Mouse (Mus musculus): ENCODE data around the gene Olfr1251.
"Not testable (repeated sequence)": the region's sequence is repeated elsewhere in the genome, so short reads cannot be mapped to it uniquely, and the experiment has no call there.

Gene Olfr1251

GRCm38 (mm10) chr2:89671836-89672235, at the start of gene Olfr1251:
Olfr1251 (minus strand) TSS chr2:89671936.
- DNase-seq, result no peak

GRCm38 (mm10) chr2:89691980-89692379, 20.2 kb upstream of the Olfr1251 start:
- DNase-seq, result no peak

GRCm38 (mm10) chr2:89661367-89661766, 10.4 kb downstream of the Olfr1251 start, which contains the start of gene Olfr1250:
Olfr1250 (minus strand) TSS chr2:89661467.
- no peak for DNase-seq

GRCm38 (mm10) chr2:89634883-89635282, 36.9 kb downstream of the Olfr1251 start, which contains the start of gene Olfr1249:
Olfr1249 (minus strand) TSS chr2:89634983.
- DNase-seq, result no peak

- DNase-seq, result not testable (repeated sequence)
These were observed 53.6 kb downstream of the Olfr1251 start, which contains the start of gene Olfr1248 for GRCm38 (mm10) chr2:89618145-89618544. Olfr1248 (minus strand) TSS chr2:89618245.
